Mouse (Mus musculus): ENCODE data around the gene Pus3. TPM values are rescaled to one million over a fixed set of nuclear protein-coding genes. Genes with fewer than 3 reads are reported as not detected.

The Pus3 gene
- polyA plus RNA-seq, 1 experiment: not detected

- WGBS: 18% methylated on average over 6 of the region's 6 CpGs
- TF ChIP-seq CTCF (IDR thresholded peaks at IDR 0.05; ENCODE audit: insufficient read depth, low read depth, low read length) (no peak), POLR2A (IDR thresholded peaks at IDR 0.05; ENCODE audit: insufficient read depth, low read depth, low read length) (no peak)
- H3K4me3 ChIP-seq (ENCODE audit: insufficient read depth, low read depth, low read length): no peak overlapping the region
- no peak overlapping the region for H3K27ac ChIP-seq (ENCODE audit: insufficient read depth, low read depth, low read length)
- no peaks in the 10 kb centered on the region for H3K4me1 ChIP-seq (ENCODE audit: control insufficient read depth, insufficient read depth, low read length)
Measured at GRCm38 (mm10) chr9:35541488-35541887, 16.9 kb upstream of the Pus3 start.

- H3K4me3 ChIP-seq (ENCODE audit: insufficient read depth, low read depth, low read length): no peak overlapping the region
- H3K4me1 ChIP-seq (ENCODE audit: control insufficient read depth, insufficient read depth, low read length): no peaks in the 10 kb centered on the region
- no peak overlapping the region for H3K27ac ChIP-seq (ENCODE audit: insufficient read depth, low read depth, low read length)
- 74% methylated on average over 6 of the region's 6 CpGs for WGBS
- TF ChIP-seq POLR2A (IDR thresholded peaks at IDR 0.05; ENCODE audit: insufficient read depth, low read depth, low read length) (no peak), CTCF (IDR thresholded peaks at IDR 0.05; ENCODE audit: insufficient read depth, low read depth, low read length) (no peak)
Measured at GRCm38 (mm10) chr9:35541941-35542340, 16.5 kb upstream of the Pus3 start.

- H3K27ac ChIP-seq (ENCODE audit: insufficient read depth, low read depth, low read length): no peak overlapping the region
- TF ChIP-seq CTCF (IDR thresholded peaks at IDR 0.05; ENCODE audit: insufficient read depth, low read depth, low read length) (no peak), POLR2A (IDR thresholded peaks at IDR 0.05; ENCODE audit: insufficient read depth, low read depth, low read length) (no peak)
- H3K4me1 ChIP-seq (ENCODE audit: control insufficient read depth, insufficient read depth, low read length): no peaks in the 10 kb centered on the region
- H3K4me3 ChIP-seq (ENCODE audit: insufficient read depth, low read depth, low read length): no peak overlapping the region
- WGBS: 89% methylated on average over 14 of the region's 14 CpGs
Measured at GRCm38 (mm10) chr9:35543099-35543860, 15.1 kb upstream of the Pus3 start.

- WGBS: 76% methylated on average over 2 of the region's 2 CpGs
- H3K4me1 ChIP-seq (ENCODE audit: control insufficient read depth, insufficient read depth, low read length): no peaks in the 10 kb centered on the region
- no peak overlapping the region for H3K4me3 ChIP-seq (ENCODE audit: insufficient read depth, low read depth, low read length)
- no peak overlapping the region for H3K27ac ChIP-seq (ENCODE audit: insufficient read depth, low read depth, low read length)
- TF ChIP-seq POLR2A (IDR thresholded peaks at IDR 0.05; ENCODE audit: insufficient read depth, low read depth, low read length): no peak
- TF ChIP-seq CTCF (IDR thresholded peaks at IDR 0.05; ENCODE audit: insufficient read depth, low read depth, low read length): no peak
Measured at GRCm38 (mm10) chr9:35544666-35545065, 13.7 kb upstream of the Pus3 start.

- WGBS: 78% methylated on average over 12 of the region's 12 CpGs
- Histone ChIP-seq H3K4me3 (ENCODE audit: insufficient read depth, low read depth, low read length) (no peak overlapping the region), H3K4me1 (ENCODE audit: control insufficient read depth, insufficient read depth, low read length) (no peaks in the 10 kb centered on the region), H3K27ac (ENCODE audit: insufficient read depth, low read depth, low read length) (no peak overlapping the region)
- TF ChIP-seq POLR2A (IDR thresholded peaks at IDR 0.05; ENCODE audit: insufficient read depth, low read depth, low read length) (no peak), CTCF (IDR thresholded peaks at IDR 0.05; ENCODE audit: insufficient read depth, low read depth, low read length) (no peak)
Measured at GRCm38 (mm10) chr9:35545704-35546103, 12.7 kb upstream of the Pus3 start.

- TF ChIP-seq CTCF (IDR thresholded peaks at IDR 0.05; ENCODE audit: insufficient read depth, low read depth, low read length): no peak
- TF ChIP-seq POLR2A (IDR thresholded peaks at IDR 0.05; ENCODE audit: insufficient read depth, low read depth, low read length): no peak
- H3K4me3 ChIP-seq (ENCODE audit: insufficient read depth, low read depth, low read length): no peak overlapping the region
- no peak overlapping the region for H3K27ac ChIP-seq (ENCODE audit: insufficient read depth, low read depth, low read length)
- 84% methylated on average over 9 of the region's 9 CpGs for WGBS
- H3K4me1 ChIP-seq (ENCODE audit: control insufficient read depth, insufficient read depth, low read length): no peaks in the 10 kb centered on the region
Measured at GRCm38 (mm10) chr9:35546745-35547144, 11.7 kb upstream of the Pus3 start.

GRCm38 (mm10) chr9:35548455-35548854 lies 9.9 kb upstream of the Pus3 start:
- Histone ChIP-seq H3K27ac (ENCODE audit: insufficient read depth, low read depth, low read length) (no peak overlapping the region), H3K4me3 (ENCODE audit: insufficient read depth, low read depth, low read length) (no peak overlapping the region), H3K4me1 (ENCODE audit: control insufficient read depth, insufficient read depth, low read length) (no peaks in the 10 kb centered on the region)
- TF ChIP-seq POLR2A (IDR thresholded peaks at IDR 0.05; ENCODE audit: insufficient read depth, low read depth, low read length): no peak
- TF ChIP-seq CTCF (IDR thresholded peaks at IDR 0.05; ENCODE audit: insufficient read depth, low read depth, low read length): no peak
- 78% methylated on average over 9 of the region's 9 CpGs for WGBS

GRCm38 (mm10) chr9:35556494-35557102 lies 1.8 kb upstream of the Pus3 start:
- H3K27ac ChIP-seq (ENCODE audit: insufficient read depth, low read depth, low read length): no peak overlapping the region

More at GRCm38 (mm10) chr9:35556494-35557102, 1.8 kb upstream of the Pus3 start:
- TF ChIP-seq CTCF (IDR thresholded peaks at IDR 0.05; ENCODE audit: insufficient read depth, low read depth, low read length) (no peak), POLR2A (IDR thresholded peaks at IDR 0.05; ENCODE audit: insufficient read depth, low read depth, low read length) (no peak)
- 78% methylated on average over 12 of the region's 12 CpGs for WGBS
- Histone ChIP-seq H3K4me3 (ENCODE audit: insufficient read depth, low read depth, low read length) (no peak overlapping the region), H3K4me1 (ENCODE audit: control insufficient read depth, insufficient read depth, low read length) (no peaks in the 10 kb centered on the region)
